Mouse (Mus musculus) midbrain, embryonic 12.5 days (tissue): ENCODE measurements around the gene Gm3755. TPM values are rescaled to one million over a fixed set of nuclear protein-coding genes. Genes with fewer than 3 reads are reported as not detected.
"Not testable (repeated sequence)": the region's sequence is repeated elsewhere in the genome, so short reads cannot be mapped to it uniquely, and the experiment has no call there.

Source experiments
- ATAC-seq: fragments of 200-750 bp; cut with Nextera tagmentation; 2 replicates; pipeline ENCODE4 v1.8.0; 2017; ENCODE audit warnings: low read depth, moderate TSS enrichment, moderate library complexity; ENCODE audit not compliant: low FRiP score
- H3K27ac ChIP-seq: fragments of 300-500 bp; sonication (generic); replicated peaks from 2 replicates; pipeline ENCODE4 v1.5.1; 2016; ENCODE audit warnings: mild to moderate bottlenecking
- H3K27me3 ChIP-seq: fragments of 300-500 bp; sonication (generic); 2 replicates; pipeline ENCODE4 v1.6.1; 2016; ENCODE audit warnings: mild to moderate bottlenecking
- H3K36me3 ChIP-seq: fragments of 300-500 bp; sonication (generic); 2 replicates; pipeline ENCODE4 v1.6.1; 2016
- H3K4me1 ChIP-seq: fragments of 300-500 bp; sonication (generic); 2 replicates; pipeline ENCODE4 v1.6.1; 2016
- H3K4me2 ChIP-seq: fragments of 300-500 bp; sonication (generic); replicated peaks from 2 replicates; pipeline ENCODE4 v1.6.1; 2016; ENCODE audit warnings: mild to moderate bottlenecking, moderate library complexity
- H3K4me3 ChIP-seq: fragments of 300-500 bp; sonication (generic); 2 replicates; pipeline ENCODE4 v1.5.1; 2016; ENCODE audit warnings: mild to moderate bottlenecking
- H3K9ac ChIP-seq: fragments of 300-500 bp; sonication (generic); replicated peaks from 2 replicates; pipeline ENCODE4 v1.6.1; 2016; ENCODE audit warnings: mild to moderate bottlenecking, moderate library complexity
- H3K9me3 ChIP-seq: fragments of 300-500 bp; sonication (generic); 2 replicates; pipeline ENCODE4 v1.6.1; 2016; ENCODE audit warnings: mild to moderate bottlenecking
- WGBS: fragments of 180-500 bp; shearing (Covaris S2); methylation state at CpG from one replicate; pipeline ENCODE4 v1.1.7; 2016; 5-methylcytosine and 5-hydroxymethylcytosine counted together
- polyA plus RNA-seq: library from polyadenylated mRNA; unstranded; fragments of >200 nt; fragmentation: Nextera tagmentation; extraction: Ambion mirVana; gene quantifications from 2 replicates; pipeline ENCODE4 v1.2.1, GENCODE M21; 2016

Gene Gm3755
- 0.31 TPM in 1 of 2 replicates, not detected in the other for polyA plus RNA-seq

GRCm38 (mm10) chr14:7450817-7451216, at the start of gene Gm3755:
Gm3755 (minus strand) TSS chr14:7450917.
- not testable (repeated sequence) for H3K4me3 ChIP-seq, H3K4me1 ChIP-seq, H3K27ac ChIP-seq, H3K9ac ChIP-seq, H3K36me3 ChIP-seq, ATAC-seq, H3K9me3 ChIP-seq, H3K27me3 ChIP-seq, H3K4me2 ChIP-seq
- WGBS = no CpG with 5 or more reads among the region's 2 CpGs

GRCm38 (mm10) chr14:7488731-7489130, 38.0 kb upstream of the Gm3755 start:
- H3K36me3 ChIP-seq, ATAC-seq, H3K4me1 ChIP-seq, H3K27ac ChIP-seq, H3K27me3 ChIP-seq, H3K9me3 ChIP-seq: not testable (repeated sequence)
- peak overlapping the region; percentile 56 for H3K4me2 ChIP-seq
- under 1% methylated on average over 12 of the region's 18 CpGs for WGBS
- peak overlapping the region; percentile 42 for H3K4me3 ChIP-seq
- peak overlapping the region; percentile 55 for H3K9ac ChIP-seq

GRCm38 (mm10) chr14:7483662-7484061, 32.9 kb upstream of the Gm3755 start, which contains the start of gene Gm3752:
Gm3752 (minus strand) TSS chr14:7483762.
- H3K27ac ChIP-seq, ATAC-seq, H3K4me1 ChIP-seq, H3K9me3 ChIP-seq, H3K36me3 ChIP-seq, H3K27me3 ChIP-seq, H3K9ac ChIP-seq, H3K4me2 ChIP-seq, H3K4me3 ChIP-seq: not testable (repeated sequence)
- WGBS = 100% methylated on average over 1 of the region's 3 CpGs

- not testable (repeated sequence) for H3K27me3 ChIP-seq, ATAC-seq
These were observed 28.2 kb downstream of the Gm3755 start for GRCm38 (mm10) chr14:7422496-7422895.

More at GRCm38 (mm10) chr14:7422496-7422895, 28.2 kb downstream of the Gm3755 start:
- H3K4me2 ChIP-seq, H3K4me3 ChIP-seq, H3K27ac ChIP-seq, H3K9me3 ChIP-seq, H3K36me3 ChIP-seq, H3K4me1 ChIP-seq, H3K9ac ChIP-seq: not testable (repeated sequence)
- WGBS = 75% methylated on average over 2 of the region's 2 CpGs

Other genes starting within 250 kb of the Gm3755 start
- not detected in 2 replicates for gene Gm3727, start 186.2 kb downstream of the Gm3755 start, polyA plus RNA-seq
- 2.2 and 3.3 TPM in 2 replicates for gene Gm3739, start 135.9 kb downstream of the Gm3755 start, polyA plus RNA-seq
- gene Gm5797, start 118.5 kb downstream of the Gm3755 start, polyA plus RNA-seq = not detected in 2 replicates
- gene Gm8374, start 85.8 kb downstream of the Gm3755 start, polyA plus RNA-seq = not detected in 2 replicates
- gene Gm3752, start 32.8 kb upstream of the Gm3755 start, polyA plus RNA-seq = 1.5 and 2.8 TPM in 2 replicates
- gene Gm3558, start 117.6 kb upstream of the Gm3755 start, polyA plus RNA-seq = 1.7 and 2.1 TPM in 2 replicates
- not detected in 2 replicates for gene Gm10338, start 144.7 kb upstream of the Gm3755 start, polyA plus RNA-seq
- gene Gm10128, start 193.1 kb upstream of the Gm3755 start, polyA plus RNA-seq = not detected in 2 replicates